Mouse (Mus musculus): ENCODE measurements around the gene Exosc7.

- TF ChIP-seq CTCF (IDR thresholded peaks at IDR 0.05; ENCODE audit: insufficient read depth, low read length) (no peak), POLR2A (IDR thresholded peaks at IDR 0.05; ENCODE audit: borderline replicate concordance, extremely low read depth, low read depth, low read length) (no peak)
Observed at GRCm38 (mm10) chr9:123111751-123112221, 1.2 kb upstream of the Exosc7 start.

Data from lung, adult 2 months (tissue).